Mouse (Mus musculus): ENCODE results near the gene Rhbdd3. TPM values are rescaled to one million over a fixed set of nuclear protein-coding genes. Genes with fewer than 3 reads are reported as not detected.
A peak's percentile ranks its signal among the peaks of the same experiment; 100 is the strongest.

The Rhbdd3 gene
- 25.5 and 29.0 TPM in 2 replicates for polyA plus RNA-seq (2014; fragmentation: Nextera tagmentation; extraction: Ambion mirVana)

DNA sequence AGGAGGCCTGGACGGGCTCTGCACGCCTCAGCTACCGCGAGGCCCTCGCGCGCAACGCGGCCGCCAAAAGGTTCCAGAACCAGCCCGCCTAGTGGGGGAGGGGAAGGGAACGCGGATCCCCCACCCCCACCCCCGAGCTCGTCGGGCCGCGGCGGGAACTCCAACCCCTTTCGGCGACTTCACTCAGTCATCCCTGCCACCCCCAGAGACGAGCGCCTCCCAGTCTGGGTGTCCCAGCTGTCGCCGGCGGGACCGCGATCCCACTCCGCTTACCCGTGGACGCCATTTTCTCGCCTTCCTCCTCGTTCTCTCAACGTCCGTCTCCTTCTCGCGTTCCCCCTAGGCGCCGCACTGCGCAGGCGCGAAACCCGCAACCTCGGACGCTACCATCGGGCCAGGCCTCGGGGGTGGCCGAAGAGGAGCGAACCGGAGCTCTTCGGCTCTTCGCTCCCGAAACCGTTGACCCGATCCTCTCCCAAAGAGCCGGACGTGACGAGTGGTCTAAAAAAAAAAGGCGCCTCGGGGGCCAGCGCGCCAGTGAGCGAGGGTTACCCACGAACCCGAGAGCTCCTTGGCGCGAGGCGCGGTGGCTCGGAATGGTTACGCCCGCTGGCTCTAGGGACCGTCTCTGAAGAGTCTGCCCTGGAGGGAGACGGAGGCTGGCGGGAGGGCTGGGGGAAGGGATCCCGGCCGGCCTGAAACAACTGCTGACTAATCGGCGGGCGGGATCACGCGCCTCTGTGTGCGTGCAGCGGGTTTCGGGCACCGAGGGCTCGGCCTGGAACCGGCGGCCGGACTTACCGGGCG is at the start of gene Rhbdd3, which contains the start of gene Ewsr1:
Rhbdd3 (plus strand) TSS at position 191 of the 807 bp plus-strand sequence.
Ewsr1 (minus strand) TSS at position 531 of the 807 bp plus-strand sequence.
- Histone ChIP-seq H3K27ac (ENCODE audit: low read depth, low read length) (peak within 1 kb of the TSS; percentile 97), H3K4me1 (ENCODE audit: control insufficient read depth, insufficient read depth, low read length) (peaks cover 21% of the 10 kb centered on the region), H3K9ac (ENCODE audit: low read depth, low read length) (peak within 1 kb of the TSS; percentile 99), H3K4me2 (replicated peaks; ENCODE audit: low read depth, low read length) (peak within 1 kb of the TSS; percentile 92), H3K4me3 (ENCODE audit: low read length) (peak within 1 kb of the TSS; percentile 96), H3K36me3 (ENCODE audit: control insufficient read depth, insufficient read depth, low read length) (peaks cover 5% of the 10 kb centered on the region; the same call in 1 of the 2 replicates), H3K9me3 (ENCODE audit: control insufficient read depth, low read length) (no peaks in the 10 kb centered on the region), H3K27me3 (ENCODE audit: control insufficient read depth, insufficient read depth, low read length) (no peaks in the 10 kb centered on the region)
- peak; percentile 92 for ATAC-seq (ENCODE audit: low FRiP score, low TSS enrichment)
- WGBS: under 1% methylated on average over 75 of the region's 92 CpGs

DNA sequence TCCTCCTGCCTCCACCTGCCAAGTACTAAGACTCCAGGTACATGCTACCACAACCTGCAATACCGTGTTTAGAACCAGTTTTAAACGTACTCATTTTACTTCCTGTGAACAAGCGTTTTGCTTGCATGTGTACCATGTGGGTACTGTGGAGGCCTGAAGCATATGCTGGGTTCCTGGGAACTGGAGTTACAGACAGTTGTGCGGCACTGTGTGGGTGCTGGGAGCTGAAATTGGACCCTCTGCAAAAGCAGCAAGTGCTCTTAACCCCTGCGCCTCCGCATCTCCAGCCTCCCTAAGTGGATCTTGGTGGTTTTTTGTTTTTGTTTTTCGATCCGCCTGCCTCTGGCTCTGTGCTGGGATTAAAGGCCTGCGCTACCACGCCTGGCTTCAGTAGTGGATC is 47.1 kb upstream of the Rhbdd3 start:
- Histone ChIP-seq H3K9me3 (ENCODE audit: control insufficient read depth, low read length) (no peaks in the 10 kb centered on the region), H3K4me3 (ENCODE audit: low read length) (no peak overlapping the region), H3K9ac (ENCODE audit: low read depth, low read length) (no peak overlapping the region), H3K36me3 (ENCODE audit: control insufficient read depth, insufficient read depth, low read length) (no peaks in the 10 kb centered on the region), H3K4me1 (ENCODE audit: control insufficient read depth, insufficient read depth, low read length) (0 out of 2 replicates have a peak, but pooled peaks cover 8% of the 10 kb centered on the region), H3K27ac (ENCODE audit: low read depth, low read length) (no peak overlapping the region), H3K27me3 (ENCODE audit: control insufficient read depth, insufficient read depth, low read length) (no peaks in the 10 kb centered on the region), H3K4me2 (replicated peaks; ENCODE audit: low read depth, low read length) (no peak overlapping the region)
- ATAC-seq (ENCODE audit: low FRiP score, low TSS enrichment): no peak
- WGBS: 72% methylated on average over 10 of the region's 10 CpGs

DNA sequence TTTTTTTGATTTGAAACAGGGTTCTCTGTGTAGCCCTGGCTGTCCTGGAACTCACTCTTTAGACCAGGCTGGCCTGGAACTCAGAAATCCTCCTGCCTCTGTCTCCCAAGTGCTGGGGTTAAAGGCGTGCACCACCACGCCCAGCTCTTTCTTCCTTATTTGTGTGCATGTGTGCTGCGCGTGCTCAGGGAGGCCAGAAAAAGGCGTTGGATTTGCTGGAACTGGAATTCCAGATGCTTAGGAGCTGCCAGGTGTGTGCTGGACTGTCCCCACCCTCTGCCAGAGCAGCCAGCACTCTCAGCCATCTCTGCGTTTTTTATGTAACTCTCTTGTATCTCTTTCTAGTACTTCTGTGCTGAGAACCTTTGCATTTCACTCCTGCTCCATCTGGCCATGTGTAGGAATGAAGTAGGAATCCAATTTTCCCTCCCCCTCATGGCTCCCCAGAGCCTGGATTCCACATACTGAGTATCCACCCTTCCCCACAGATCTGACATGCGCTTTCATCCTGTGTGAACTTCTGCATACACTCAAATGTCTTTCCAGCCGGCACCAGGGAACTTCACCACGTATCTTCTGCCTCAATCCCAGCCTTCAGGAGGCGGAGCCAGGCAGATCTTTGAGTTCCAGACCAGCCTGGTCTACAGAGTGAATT is 46.4 kb upstream of the Rhbdd3 start:
- 76% methylated on average over 10 of the region's 10 CpGs for WGBS
- no peak overlapping the region for H3K9ac ChIP-seq (ENCODE audit: low read depth, low read length)
- ATAC-seq (ENCODE audit: low FRiP score, low TSS enrichment): no peak

DNA sequence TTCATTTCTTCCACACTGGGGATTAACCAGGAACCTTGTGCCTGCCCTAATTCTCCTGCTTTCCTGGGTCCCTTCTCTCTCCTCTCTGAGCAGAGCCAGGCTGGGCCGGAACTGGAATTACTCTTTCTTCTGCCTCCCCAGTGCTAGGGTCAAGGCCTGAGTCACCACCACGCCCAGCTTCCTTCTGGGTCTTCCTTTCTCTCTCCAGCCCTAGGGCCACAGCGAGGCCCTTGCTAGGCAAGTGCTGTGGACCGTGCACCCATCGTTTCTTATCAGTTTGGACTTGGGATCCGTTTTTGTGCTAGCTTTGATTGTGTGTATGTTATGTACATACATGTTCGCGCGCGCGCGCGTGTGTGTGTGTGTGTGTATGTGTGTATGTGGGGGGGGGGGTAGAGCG is 44.6 kb upstream of the Rhbdd3 start:
- Histone ChIP-seq H3K4me1 (ENCODE audit: control insufficient read depth, insufficient read depth, low read length) (peaks cover 23% of the 10 kb centered on the region), H3K9me3 (ENCODE audit: control insufficient read depth, low read length) (no peaks in the 10 kb centered on the region), H3K27me3 (ENCODE audit: control insufficient read depth, insufficient read depth, low read length) (peaks cover 22% of the 10 kb centered on the region)

More for the DNA sequence above, 46.4 kb upstream of the Rhbdd3 start:
- Histone ChIP-seq H3K36me3 (ENCODE audit: control insufficient read depth, insufficient read depth, low read length) (no peaks in the 10 kb centered on the region), H3K4me2 (replicated peaks; ENCODE audit: low read depth, low read length) (no peak overlapping the region), H3K4me1 (ENCODE audit: control insufficient read depth, insufficient read depth, low read length) (peaks cover 14% of the 10 kb centered on the region), H3K9me3 (ENCODE audit: control insufficient read depth, low read length) (no peaks in the 10 kb centered on the region), H3K27ac (ENCODE audit: low read depth, low read length) (no peak overlapping the region), H3K27me3 (ENCODE audit: control insufficient read depth, insufficient read depth, low read length) (peaks cover 7% of the 10 kb centered on the region), H3K4me3 (ENCODE audit: low read length) (no peak overlapping the region)

DNA sequence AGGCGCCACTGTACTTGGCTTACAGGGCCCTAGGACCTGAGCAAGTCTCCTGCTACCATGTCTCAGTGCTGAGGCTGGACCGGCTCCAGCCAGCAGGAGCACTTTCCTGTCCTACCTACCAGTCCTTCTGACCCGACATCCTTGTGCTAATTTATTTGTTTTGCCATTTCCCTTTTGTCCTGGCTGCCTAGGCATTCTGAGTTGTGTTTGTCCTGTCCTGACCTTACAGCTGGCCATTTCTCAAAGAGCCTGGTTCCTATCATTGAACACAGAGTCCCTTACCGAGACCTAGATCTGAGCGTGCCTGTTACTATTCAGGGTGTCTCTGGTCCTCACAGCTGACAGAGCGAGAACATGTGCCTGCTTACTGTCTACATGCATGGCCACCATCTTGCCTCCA is 43.9 kb upstream of the Rhbdd3 start:
- Histone ChIP-seq H3K4me1 (ENCODE audit: control insufficient read depth, insufficient read depth, low read length) (peaks cover 23% of the 10 kb centered on the region), H3K9ac (ENCODE audit: low read depth, low read length) (no peak overlapping the region), H3K9me3 (ENCODE audit: control insufficient read depth, low read length) (no peaks in the 10 kb centered on the region), H3K36me3 (ENCODE audit: control insufficient read depth, insufficient read depth, low read length) (no peaks in the 10 kb centered on the region), H3K27me3 (ENCODE audit: control insufficient read depth, insufficient read depth, low read length) (peaks cover 29% of the 10 kb centered on the region), H3K4me3 (ENCODE audit: low read length) (no peak overlapping the region), H3K27ac (ENCODE audit: low read depth, low read length) (no peak overlapping the region), H3K4me2 (replicated peaks; ENCODE audit: low read depth, low read length) (no peak overlapping the region)
- WGBS: 73% methylated on average over 6 of the region's 6 CpGs
- ATAC-seq (ENCODE audit: low FRiP score, low TSS enrichment): no peak

More for the DNA sequence above, 44.6 kb upstream of the Rhbdd3 start:
- Histone ChIP-seq H3K9ac (ENCODE audit: low read depth, low read length) (no peak overlapping the region), H3K4me2 (replicated peaks; ENCODE audit: low read depth, low read length) (no peak overlapping the region), H3K27ac (ENCODE audit: low read depth, low read length) (no peak overlapping the region), H3K4me3 (ENCODE audit: low read length) (no peak overlapping the region), H3K36me3 (ENCODE audit: control insufficient read depth, insufficient read depth, low read length) (no peaks in the 10 kb centered on the region)
- WGBS: 85% methylated on average over 14 of the region's 14 CpGs
- no peak for ATAC-seq (ENCODE audit: low FRiP score, low TSS enrichment)

DNA sequence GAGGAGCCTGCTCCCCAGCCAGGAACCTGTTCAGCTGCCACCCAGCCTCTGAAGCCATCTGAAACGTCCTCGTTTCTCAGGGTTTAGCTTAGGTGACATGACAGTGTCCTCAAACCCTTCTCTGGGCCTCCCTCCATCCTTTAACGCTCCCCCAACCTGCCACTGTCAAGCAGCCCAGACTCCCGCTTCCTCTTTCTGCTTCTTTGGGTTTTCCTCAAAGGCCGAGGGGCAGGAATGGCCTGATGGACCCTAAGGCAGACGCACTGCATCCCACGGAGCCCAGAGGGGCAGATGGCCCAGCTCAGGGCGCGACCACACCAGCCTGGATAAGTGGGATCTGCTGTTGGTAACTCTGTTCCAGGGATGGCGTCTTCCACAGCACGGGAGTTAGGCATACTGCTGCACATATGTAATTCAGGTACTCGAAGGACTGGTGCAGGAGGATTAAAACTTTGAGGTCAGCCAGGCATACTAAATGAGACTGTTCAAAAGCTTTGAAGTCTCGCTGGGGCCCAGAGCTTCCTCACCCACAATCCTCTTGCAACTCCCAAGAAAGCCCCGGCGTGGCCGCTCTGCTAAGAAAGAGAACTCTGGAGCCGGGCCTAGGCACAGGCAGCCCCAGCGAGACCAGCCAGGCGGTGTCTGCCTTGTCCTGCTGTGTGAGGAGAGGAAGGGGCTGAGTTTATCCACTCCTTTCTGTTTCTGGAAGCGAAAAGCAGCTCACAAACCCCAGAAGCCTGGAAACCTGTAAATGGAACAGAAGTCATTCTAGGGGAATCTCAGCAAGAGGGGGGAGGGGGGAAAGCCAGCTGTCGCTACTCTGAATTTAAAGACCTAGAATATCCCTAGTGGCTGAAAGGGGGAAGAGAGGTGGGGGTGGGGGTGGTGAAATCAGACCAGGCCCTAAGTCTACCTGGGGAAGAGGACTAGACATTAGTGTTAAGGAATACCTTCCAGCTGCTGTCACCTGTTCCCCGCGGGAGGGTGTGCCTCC is 42.5 kb upstream of the Rhbdd3 start:
- Histone ChIP-seq H3K4me3 (ENCODE audit: low read length) (no peak overlapping the region), H3K4me1 (ENCODE audit: control insufficient read depth, insufficient read depth, low read length) (peaks cover 26% of the 10 kb centered on the region), H3K36me3 (ENCODE audit: control insufficient read depth, insufficient read depth, low read length) (no peaks in the 10 kb centered on the region; the same call in 1 of the 2 replicates), H3K4me2 (replicated peaks; ENCODE audit: low read depth, low read length) (no peak overlapping the region), H3K9ac (ENCODE audit: low read depth, low read length) (0 out of 2 replicates have a peak overlapping the region, but pooled peaks have one; percentile 18), H3K27ac (ENCODE audit: low read depth, low read length) (peak overlapping the region; percentile 6; the same call in 1 of the 2 replicates), H3K27me3 (ENCODE audit: control insufficient read depth, insufficient read depth, low read length) (peaks cover 43% of the 10 kb centered on the region), H3K9me3 (ENCODE audit: control insufficient read depth, low read length) (no peaks in the 10 kb centered on the region)
- ATAC-seq (ENCODE audit: low FRiP score, low TSS enrichment): no peak
- 32% methylated on average over 23 of the region's 23 CpGs for WGBS

DNA sequence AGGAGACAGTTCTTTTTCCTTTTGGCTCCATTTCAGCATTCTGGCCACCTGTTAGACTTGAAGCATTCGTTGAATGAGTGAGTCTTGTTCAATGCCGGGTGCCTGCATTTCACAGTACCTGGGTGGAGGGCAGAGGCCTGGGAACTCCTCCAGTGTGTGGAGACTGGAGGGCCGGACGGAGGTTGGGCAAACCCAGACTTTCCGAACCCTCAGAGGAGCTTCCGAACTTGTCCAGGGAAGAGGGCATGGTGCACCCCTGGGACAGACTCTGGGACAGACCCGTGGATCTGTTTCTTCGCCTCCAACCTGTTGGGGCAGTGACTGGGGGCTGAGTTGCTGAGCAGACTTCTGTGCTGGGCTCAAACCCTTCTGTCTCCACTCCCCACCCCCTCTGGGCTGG is 41.7 kb upstream of the Rhbdd3 start:
- H3K4me2 ChIP-seq (replicated peaks; ENCODE audit: low read depth, low read length): no peak overlapping the region; the same call in 1 of the 2 replicates
- H3K27ac ChIP-seq (ENCODE audit: low read depth, low read length): 0 out of 2 replicates have a peak overlapping the region, but pooled peaks have one; percentile 17
- H3K4me3 ChIP-seq (ENCODE audit: low read length): no peak overlapping the region
- no peak for ATAC-seq (ENCODE audit: low FRiP score, low TSS enrichment)
- H3K27me3 ChIP-seq (ENCODE audit: control insufficient read depth, insufficient read depth, low read length): peaks cover 46% of the 10 kb centered on the region
- no peaks in the 10 kb centered on the region for H3K9me3 ChIP-seq (ENCODE audit: control insufficient read depth, low read length)
- H3K4me1 ChIP-seq (ENCODE audit: control insufficient read depth, insufficient read depth, low read length): peaks cover 32% of the 10 kb centered on the region
- H3K9ac ChIP-seq (ENCODE audit: low read depth, low read length): no peak overlapping the region
- 58% methylated on average over 8 of the region's 8 CpGs for WGBS
- H3K36me3 ChIP-seq (ENCODE audit: control insufficient read depth, insufficient read depth, low read length): no peaks in the 10 kb centered on the region; the same call in 1 of the 2 replicates

DNA sequence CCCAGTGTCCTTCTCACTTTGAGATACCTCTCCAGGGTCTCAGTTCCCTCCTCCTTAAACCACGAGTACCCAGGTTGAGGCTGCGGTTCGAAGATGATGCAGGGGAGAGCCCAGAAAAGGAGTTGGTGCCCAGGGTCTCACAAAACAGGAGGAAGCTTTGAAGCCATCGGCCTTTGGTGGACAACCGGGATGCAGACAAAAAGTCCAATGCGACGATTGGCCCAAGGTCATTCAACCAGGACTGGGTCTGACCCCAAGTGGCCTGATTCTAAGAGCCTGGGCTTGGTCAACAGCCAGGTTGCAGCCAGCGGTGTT is 41.2 kb upstream of the Rhbdd3 start:
- no peak overlapping the region for H3K27ac ChIP-seq (ENCODE audit: low read depth, low read length)
- peaks cover 50% of the 10 kb centered on the region for H3K27me3 ChIP-seq (ENCODE audit: control insufficient read depth, insufficient read depth, low read length)
- peaks cover 36% of the 10 kb centered on the region for H3K4me1 ChIP-seq (ENCODE audit: control insufficient read depth, insufficient read depth, low read length)
- no peak; the same call in 1 of the 2 replicates for ATAC-seq (ENCODE audit: low FRiP score, low TSS enrichment)
- WGBS: 13% methylated on average over 8 of the region's 8 CpGs
- H3K9ac ChIP-seq (ENCODE audit: low read depth, low read length): peak overlapping the region; percentile 58; the same call in 1 of the 2 replicates
- H3K4me2 ChIP-seq (replicated peaks; ENCODE audit: low read depth, low read length): peak overlapping the region; percentile 97
- peak overlapping the region; percentile 54 for H3K4me3 ChIP-seq (ENCODE audit: low read length)
- H3K9me3 ChIP-seq (ENCODE audit: control insufficient read depth, low read length): no peaks in the 10 kb centered on the region
- no peaks in the 10 kb centered on the region; the same call in 1 of the 2 replicates for H3K36me3 ChIP-seq (ENCODE audit: control insufficient read depth, insufficient read depth, low read length)
